Mouse (Mus musculus): ENCODE results near the gene Gm17482. TPM values are rescaled to one million over a fixed set of nuclear protein-coding genes. Genes with fewer than 3 reads are reported as not detected.

Gene Gm17482
- not detected for total RNA-seq (2023)

GRCm38 (mm10) chr6:115227043-115227442 lies at the start of gene Gm17482:
Gene Gm17482 (plus strand): TSS chr6:115227343.

GRCm38 (mm10) chr6:115252099-115252873 lies 25.1 kb downstream of the Gm17482 start, which contains the start of gene Timp4:
Gene Timp4 (minus strand): TSS chr6:115252205.

Other genes starting within 250 kb of the Gm17482 start
- gene Tamm41, start 189.5 kb upstream of the Gm17482 start, total RNA-seq (2023) = 24.5 TPM
- not detected for gene Syn2, start 92.4 kb upstream of the Gm17482 start, total RNA-seq (2023)
- not detected for gene Timp4, start 24.9 kb downstream of the Gm17482 start, total RNA-seq (2023)
- 1.0 TPM for gene Pparg, start 133.6 kb downstream of the Gm17482 start, total RNA-seq (2023)

All from CD8-positive naive resting alpha-beta T cell, adult 57 days (primary cell).